Mouse (Mus musculus): ENCODE results near the gene Ankra2.

Gene Ankra2

GRCm38 (mm10) chr13:98291712-98292111 is 28.8 kb downstream of the Ankra2 start:
- DNase-seq (ENCODE audit: low read depth, low spot score) = no peak

GRCm38 (mm10) chr13:98296072-98296471 is 33.2 kb downstream of the Ankra2 start:
- DNase-seq (ENCODE audit: low read depth, low spot score) = peak; percentile 24

- DNase-seq (ENCODE audit: low read depth, low spot score) = peak; percentile 48
Measured at GRCm38 (mm10) chr13:98297883-98298482, 35.1 kb downstream of the Ankra2 start.

GRCm38 (mm10) chr13:98298833-98299758 is 36.2 kb downstream of the Ankra2 start:
- peak; percentile 92 for DNase-seq (ENCODE audit: low read depth, low spot score)

- DNase-seq (ENCODE audit: low read depth, low spot score) = peak; percentile 76
Measured at GRCm38 (mm10) chr13:98305257-98305656, 42.4 kb downstream of the Ankra2 start.

- DNase-seq (ENCODE audit: low read depth, low spot score) = peak; percentile 85
Measured at GRCm38 (mm10) chr13:98306393-98306792, 43.5 kb downstream of the Ankra2 start.

- DNase-seq (ENCODE audit: low read depth, low spot score) = peak; percentile 26
Measured at GRCm38 (mm10) chr13:98306852-98307475, 44.1 kb downstream of the Ankra2 start.

- DNase-seq (ENCODE audit: low read depth, low spot score) = no peak
Measured at GRCm38 (mm10) chr13:98308004-98308403, 45.1 kb downstream of the Ankra2 start.

- no peak for DNase-seq (ENCODE audit: low read depth, low spot score)
Measured at GRCm38 (mm10) chr13:98308724-98309123, 45.9 kb downstream of the Ankra2 start.

GRCm38 (mm10) chr13:98311597-98311996 is 48.7 kb downstream of the Ankra2 start:
- no peak for DNase-seq (ENCODE audit: low read depth, low spot score)

GRCm38 (mm10) chr13:98313631-98314030 is 50.8 kb downstream of the Ankra2 start:
- DNase-seq (ENCODE audit: low read depth, low spot score) = no peak

GRCm38 (mm10) chr13:98315124-98315523 is 52.2 kb downstream of the Ankra2 start:
- no peak for DNase-seq (ENCODE audit: low read depth, low spot score)

GRCm38 (mm10) chr13:98316140-98316479 is 53.2 kb downstream of the Ankra2 start:
- DNase-seq (ENCODE audit: low read depth, low spot score) = peak; percentile 46

GRCm38 (mm10) chr13:98316480-98317245 is 53.8 kb downstream of the Ankra2 start, which contains the start of gene Btf3:
Gene Btf3, minus strand, starts transcription at chr13:98317006.
- peak; percentile 93 for DNase-seq (ENCODE audit: low read depth, low spot score)

- DNase-seq (ENCODE audit: low read depth, low spot score) = no peak
Measured at GRCm38 (mm10) chr13:98317246-98317677, 54.4 kb downstream of the Ankra2 start.

GRCm38 (mm10) chr13:98317911-98318310 is 55.0 kb downstream of the Ankra2 start:
- DNase-seq (ENCODE audit: low read depth, low spot score) = no peak
